13 mouse cellular contexts compared by ENCODE assay signal in genomic region chr12:88445471-88445870, GRCm38 (mm10).
"Had no signal": no experiment of that assay in that cellular context is flagged by ENCODE, and none has a peak within 500 bp of the region (broad histone marks: within the 10 kb centered on the region; RNA-seq: fewer than 3 reads in every experiment).

No protein-coding gene starts in this region.

- H3K4me1 ChIP-seq: liver, embryonic 15.5 days; neural tube, embryonic 12.5 days had no signal

- H3K36me3 ChIP-seq: liver, embryonic 15.5 days had no signal

- H3K27me3 ChIP-seq: limb, embryonic 12.5 days; liver, embryonic 15.5 days; midbrain, embryonic 13.5 days; neural tube, embryonic 12.5 days; stomach, embryonic 15.5 days had no signal

- H3K4me3 ChIP-seq: limb, embryonic 12.5 days; liver, embryonic 15.5 days; midbrain, embryonic 13.5 days; neural tube, embryonic 12.5 days; stomach, embryonic 15.5 days had no signal

- DNase-seq: kidney, adult 8-10 months; kidney, postnatal 25 days; layer of hippocampus, postnatal 36 days; liver; lung, adult 2 months; lung, postnatal 4 days; thymus, adult 2 months; thymus, postnatal 25 days had no signal

- H3K27ac ChIP-seq: limb, embryonic 12.5 days; liver, embryonic 15.5 days; midbrain, embryonic 13.5 days; neural tube, embryonic 12.5 days; stomach, embryonic 15.5 days had no signal
